Mouse (Mus musculus) layer of hippocampus, adult 9-10 months (tissue): ENCODE results near the gene Lonp1.
"Not testable (repeated sequence)": the region's sequence is repeated elsewhere in the genome, so short reads cannot be mapped to it uniquely, and the experiment has no call there.

Source experiments
- DNase-seq: peaks from one replicate; pipeline ENCODE4 v3.0.0; 2022; ENCODE audit warnings: low spot score

Lonp1 gene

DNA sequence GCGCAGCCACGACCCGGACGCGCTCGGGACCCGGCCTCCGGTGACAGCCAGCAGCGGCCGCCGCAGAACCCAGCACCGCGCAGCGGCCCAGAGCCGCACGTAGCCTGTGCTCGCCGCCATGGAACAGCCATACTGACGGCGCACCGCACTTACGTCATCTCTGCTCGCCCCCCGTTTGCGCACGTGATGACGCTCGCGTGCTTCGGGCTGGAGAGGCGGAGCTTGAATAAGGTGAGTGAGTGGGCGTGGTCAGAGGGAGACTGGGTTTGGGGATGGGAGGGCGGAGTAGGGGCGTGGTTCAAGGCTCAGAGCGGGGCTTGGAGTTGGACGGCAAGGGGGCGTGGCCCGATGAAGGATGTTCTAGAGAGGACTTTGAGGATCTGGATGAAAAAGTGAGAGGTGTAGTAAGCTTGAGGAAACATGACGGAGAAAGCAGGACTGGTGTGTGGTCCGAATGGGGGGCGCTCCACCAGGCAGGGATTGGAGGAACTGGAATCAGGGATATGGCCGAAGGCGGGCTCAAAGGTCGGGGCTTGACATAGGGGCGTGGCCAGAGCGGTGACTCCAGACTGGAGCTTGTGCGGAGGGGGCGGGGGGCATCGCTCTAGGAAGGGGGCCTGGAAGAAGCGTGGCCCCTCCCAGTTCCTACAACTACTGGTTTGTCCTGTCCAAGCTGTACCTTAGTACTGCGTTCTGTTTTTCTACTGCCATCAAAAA lies at the start of gene Lonp1:
Lonp1 (minus strand) TSS at position 134 of the 717 bp plus-strand sequence.
- peak; percentile 93 for DNase-seq

DNA sequence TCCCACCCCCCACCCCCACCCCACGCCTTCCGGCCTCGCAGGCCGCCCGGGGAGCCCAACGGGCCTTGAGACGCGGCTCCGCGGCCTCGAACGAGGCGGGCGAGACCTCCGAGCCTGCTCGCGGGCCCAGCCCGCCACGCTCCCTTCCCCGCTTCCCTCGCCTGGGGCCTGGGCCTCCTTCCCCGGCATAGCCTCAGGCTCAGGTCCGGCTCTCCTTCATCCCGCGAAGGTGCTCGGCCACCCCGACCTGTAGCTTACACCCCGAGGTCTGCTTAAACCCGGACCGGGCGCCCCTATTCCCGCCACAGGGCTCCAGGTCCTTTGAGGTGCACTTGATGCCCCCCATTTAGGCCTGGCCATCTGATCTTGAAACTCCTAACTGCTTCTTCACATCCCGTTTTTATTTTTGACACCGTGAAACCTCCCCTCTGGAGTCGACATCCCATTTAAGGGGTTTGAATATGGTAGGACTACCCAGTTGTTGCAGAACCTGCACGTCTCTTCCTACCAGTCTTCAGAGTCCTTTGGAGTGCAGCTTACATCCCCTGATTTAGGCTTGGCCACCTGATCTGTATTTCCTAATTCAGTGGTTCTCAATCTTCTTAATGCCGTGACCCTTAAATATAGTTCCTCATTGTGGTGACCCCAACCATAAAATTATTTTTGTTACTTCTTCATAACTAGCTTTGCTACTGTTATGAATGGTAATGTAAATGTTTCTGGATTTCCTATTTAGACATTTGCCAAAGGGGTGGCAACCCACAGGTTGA lies 47.1 kb upstream of the Lonp1 start:
- no peak for DNase-seq

DNA sequence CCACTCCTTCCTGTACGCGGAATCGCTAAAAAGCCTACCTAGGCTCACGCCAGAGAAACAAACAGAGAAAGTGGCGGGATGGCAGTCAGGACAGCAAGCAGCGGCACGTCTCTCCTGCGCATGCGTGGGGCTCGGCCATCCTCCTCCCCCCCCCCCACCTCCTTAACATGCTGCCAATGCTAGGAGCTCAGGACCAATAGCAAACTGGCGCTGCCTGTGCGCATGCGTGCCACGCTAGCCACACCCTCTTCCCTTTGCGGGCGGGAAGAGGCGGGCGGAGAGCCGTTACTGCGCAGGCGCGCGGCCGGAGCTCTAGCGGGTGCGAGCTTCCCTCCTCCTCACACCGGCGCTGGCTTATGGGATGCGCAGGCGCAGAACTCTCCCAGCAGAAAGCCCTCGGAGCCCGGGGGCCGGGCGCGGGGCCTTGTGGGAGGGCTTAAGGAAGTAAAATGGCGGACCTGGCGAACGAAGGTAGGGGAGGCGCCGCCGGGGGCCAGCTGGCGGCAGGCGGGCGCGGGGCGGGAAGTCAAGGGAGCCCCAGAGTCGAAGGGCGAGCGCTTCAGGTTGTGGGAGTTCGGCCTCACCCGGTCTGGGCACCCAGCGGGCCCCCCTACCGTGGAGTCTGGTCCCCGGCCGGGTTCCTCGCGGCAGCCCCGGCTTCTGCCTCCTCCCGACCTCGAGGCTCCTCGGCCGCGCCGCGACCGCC lies 46.4 kb upstream of the Lonp1 start, which contains the start of gene Ranbp3:
Ranbp3 (plus strand) TSS at position 354 of the 706 bp plus-strand sequence.
- peak; percentile 87 for DNase-seq

DNA sequence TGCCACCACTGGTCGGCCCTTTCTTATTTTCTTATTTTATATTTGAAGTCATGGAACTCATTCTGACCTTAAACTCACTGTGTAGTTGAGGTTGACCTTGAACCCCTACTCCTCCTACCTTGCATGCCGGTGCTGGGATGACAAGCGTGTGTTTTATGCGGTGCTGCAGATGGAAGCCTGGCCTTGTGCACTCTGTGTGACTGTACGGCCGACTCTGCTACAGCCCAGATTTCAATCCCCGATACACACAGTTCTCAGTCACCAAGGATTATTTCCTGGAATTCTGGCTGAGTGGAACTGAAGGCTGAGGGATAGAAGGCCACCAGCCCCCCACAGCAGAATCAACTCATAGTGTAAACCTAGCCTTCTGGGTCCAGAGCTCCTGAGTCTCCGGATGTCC lies 43.1 kb upstream of the Lonp1 start:
- no peak for DNase-seq

DNA sequence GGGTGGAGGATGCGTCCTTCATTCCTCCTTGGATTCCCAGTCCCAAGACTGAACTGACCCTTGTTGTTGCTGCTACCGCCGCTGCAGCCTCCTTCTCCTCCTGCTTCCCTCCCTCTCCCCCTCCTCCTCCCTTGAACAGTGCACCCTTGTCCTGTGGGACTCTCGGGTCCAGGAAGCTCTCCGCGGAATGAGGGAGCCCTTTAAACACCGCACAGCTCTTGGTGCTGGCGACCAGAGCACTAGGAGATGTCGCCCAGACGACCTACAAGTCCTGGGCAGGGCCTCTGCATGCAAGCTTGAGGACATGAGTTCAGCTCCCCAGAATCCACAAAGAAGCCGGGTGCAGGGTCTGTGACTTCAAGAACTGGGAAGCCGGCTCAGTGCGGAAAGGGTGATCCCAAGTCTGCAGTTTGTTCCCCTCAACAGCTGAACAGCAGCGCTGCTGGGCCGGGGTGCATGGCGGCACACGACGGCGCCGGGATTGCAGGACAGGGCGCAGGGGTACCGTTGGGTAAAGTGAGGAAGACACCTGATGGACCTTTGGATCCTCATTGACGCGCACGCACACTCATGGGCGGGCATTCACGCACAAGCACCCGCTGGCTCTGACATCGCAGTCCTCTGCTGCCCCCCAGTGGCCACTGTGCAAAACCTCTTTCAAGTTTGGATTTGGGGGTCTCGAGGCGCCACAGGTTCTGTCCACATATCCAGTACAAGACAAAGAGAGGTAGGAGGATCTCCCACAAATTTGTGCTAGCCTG lies 41.9 kb upstream of the Lonp1 start:
- peak; percentile 42 for DNase-seq

DNA sequence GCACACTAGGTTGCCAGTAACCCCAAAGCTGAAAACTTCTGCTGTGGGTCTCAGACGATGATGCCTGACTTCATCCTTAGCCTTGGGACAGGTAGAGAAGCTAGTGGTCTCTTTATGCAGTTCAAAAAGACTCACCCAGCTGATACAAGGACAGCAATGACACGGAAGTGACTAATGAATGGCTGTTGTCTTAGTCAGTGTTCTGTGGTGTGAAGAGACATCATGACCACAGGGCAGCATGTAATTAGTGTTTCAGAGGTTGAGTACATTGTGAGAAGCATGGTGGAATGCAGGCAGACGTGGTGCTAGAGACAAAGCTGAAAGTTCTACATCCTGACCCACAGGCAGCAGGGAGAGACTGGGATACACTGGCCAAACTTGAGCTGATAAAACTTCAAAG lies 40.9 kb upstream of the Lonp1 start:
- DNase-seq: no peak

DNA sequence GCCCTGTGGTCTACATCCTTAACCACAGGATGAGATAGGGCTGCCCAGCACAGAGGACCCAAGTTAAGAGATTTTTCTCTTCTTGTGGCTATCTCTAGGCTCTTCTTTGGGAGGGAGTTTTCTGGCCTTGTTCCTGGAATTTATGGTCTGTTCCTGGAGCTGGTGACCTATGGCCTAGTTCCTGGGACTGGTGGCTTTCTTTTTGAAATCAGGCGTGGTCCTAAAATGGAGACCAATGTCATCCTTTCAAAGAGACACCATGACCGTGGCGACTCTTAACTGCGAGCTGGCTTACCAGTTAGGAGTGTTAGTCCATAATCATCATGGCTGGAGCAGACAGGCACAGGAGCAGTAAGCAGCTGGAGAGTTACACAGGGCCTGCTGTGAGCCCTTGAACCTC lies 39.7 kb upstream of the Lonp1 start:
- no peak for DNase-seq

DNA sequence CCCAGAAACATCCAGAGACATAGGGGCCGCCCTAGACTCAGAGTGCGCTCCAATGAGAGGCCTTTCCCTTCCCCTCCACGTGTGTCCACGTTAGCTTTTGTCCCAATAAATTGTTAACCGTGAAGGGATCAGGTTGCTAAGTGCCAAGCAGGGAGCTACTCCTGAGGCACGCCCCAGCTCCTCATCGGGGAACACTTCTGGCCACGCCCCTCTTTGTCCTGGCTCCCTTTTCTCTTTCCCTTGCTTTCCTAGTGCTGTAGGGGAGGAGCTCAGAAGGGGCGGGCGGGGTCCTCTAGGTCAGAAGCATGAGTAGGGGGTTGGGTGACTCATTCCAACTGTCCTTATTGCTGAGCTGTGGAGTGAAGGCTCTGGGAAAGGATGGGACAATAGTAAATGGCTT lies 37.6 kb upstream of the Lonp1 start:
- DNase-seq: no peak

DNA sequence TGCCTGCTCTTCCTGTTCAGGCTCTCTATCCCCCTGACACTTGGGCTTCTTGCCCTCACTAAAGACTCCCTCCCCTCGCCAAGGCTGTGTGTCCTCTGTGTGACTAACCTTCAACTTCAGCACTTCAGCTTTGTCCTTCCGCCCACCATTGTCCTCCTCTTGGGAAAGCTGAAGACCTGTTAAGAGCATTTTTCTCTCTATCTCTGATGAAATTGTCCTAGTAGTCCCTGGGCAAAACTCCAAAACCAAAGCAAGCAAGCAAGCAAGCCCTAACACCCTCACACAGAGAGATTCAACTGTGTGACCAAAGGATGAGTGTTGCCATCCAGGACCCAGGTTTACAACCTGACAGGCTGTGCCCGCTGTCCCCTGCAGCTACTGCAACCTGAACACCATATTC lies 37.0 kb upstream of the Lonp1 start:
- no peak for DNase-seq

DNA sequence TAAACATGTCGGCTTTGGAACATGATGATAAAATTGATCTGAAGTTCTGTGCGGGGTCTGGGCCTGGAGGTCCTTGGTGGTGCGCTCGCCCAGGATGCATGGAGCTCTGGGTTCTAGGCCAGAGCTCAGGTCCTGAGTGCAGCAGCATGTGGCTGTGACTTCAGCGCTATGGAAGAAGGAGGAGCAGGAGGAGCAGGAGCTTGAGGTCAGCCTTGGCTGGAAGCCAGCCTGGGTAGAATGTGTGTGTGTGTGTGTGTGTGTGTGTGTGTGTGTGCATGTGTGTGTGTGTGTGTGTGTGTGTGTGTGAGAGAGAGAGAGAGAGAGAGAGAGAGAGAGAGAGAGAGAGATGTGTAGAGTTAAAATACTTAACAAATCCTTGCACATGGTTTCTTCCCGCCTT lies 29.5 kb upstream of the Lonp1 start:
- DNase-seq: no peak

DNA sequence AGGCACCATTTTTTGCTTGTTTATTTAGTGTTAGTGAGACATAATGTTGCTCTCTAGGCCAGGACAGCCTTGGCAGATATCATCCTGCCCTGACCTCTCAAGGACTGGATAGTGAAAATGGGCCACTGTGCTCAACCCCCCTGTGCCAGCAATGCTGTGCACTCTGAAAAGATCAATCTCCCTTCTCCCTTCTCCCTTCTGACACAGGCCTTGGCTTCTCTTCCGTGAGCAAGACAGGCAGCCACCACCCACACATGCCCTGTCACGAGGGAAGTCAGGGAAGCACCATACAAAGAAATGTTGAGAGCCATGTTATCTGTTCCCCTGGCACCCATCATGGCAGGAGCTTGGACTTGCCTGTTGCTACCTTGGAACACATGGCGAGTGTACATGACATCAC lies 28.6 kb upstream of the Lonp1 start:
- DNase-seq: no peak

DNA sequence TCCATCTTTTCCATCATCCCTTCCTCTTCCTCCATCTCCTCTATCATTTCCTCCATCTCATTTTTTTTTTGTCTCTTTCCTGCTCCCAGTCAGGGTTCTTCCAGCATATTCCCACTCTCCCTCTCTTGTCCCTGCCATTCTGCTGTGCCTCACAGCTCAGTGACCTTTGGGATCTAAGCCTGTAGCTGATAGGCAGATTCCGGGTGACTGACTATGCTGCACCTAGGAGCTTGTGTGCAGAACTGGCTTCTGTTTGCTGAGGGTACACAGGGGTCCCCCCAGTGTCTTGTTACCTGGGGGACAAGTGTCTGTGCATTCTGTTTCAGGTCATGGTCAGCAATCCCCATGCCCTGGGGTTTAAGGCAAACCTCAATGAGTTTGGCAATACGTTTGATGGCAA lies 28.1 kb upstream of the Lonp1 start:
- DNase-seq: no peak

DNA sequence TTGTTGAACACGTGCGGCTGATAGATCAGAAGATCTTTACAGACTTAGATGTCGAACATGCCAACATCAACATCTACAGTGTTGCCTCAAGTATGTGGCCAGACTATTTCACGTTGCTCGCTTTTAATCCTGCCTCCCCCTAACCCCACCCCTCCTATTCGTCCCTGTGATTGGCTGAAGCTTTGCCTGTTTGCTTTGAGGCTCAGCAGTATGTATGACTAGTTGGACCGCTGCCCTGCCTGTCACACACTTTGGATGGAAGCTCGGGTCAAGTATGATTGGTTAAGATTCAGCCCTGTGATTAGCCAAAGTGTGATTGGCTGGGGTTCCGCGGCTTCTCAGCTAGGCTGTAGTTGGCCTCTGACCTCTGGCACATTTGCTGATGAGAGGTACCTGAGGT lies 25.1 kb upstream of the Lonp1 start:
- no peak for DNase-seq

DNA sequence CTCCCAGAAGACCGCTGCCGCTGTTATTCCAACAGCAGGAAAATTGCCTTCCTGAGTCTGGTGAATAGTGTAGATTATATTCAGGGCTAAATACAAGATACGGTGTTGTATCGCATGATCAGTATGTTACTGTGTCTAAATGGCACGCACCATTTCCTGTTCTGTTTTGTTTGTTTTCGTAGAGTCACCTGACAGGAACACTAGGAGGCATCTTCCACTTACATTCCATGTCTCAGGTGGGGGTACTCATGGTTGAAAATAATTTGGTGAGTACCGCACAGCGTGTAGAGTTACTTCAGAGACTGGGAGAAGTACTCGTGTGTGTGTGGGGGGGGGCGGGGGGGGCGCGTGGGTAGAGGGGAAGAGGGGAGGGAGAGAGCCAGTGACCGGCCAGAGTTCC lies 20.9 kb upstream of the Lonp1 start:
- no peak for DNase-seq

DNA sequence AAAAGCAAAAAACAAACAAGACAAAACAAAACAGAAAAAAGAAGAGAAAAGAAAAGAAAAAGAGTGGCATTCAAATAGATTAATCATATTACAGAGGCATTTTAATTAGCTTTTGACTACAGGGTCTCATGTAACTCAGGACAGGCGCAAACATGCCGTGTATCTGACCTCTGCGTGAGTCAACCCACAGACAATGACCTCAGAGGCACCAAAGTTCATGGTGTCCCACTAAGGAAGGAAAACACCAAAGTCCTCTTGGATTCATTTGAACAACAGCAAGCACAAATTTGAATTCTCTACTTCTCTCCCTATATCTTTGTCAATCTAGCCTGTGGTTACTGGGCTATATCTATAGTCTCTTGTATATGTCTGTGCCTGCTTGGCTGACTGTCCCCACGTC lies 16.6 kb upstream of the Lonp1 start:
- DNase-seq: no peak

DNA sequence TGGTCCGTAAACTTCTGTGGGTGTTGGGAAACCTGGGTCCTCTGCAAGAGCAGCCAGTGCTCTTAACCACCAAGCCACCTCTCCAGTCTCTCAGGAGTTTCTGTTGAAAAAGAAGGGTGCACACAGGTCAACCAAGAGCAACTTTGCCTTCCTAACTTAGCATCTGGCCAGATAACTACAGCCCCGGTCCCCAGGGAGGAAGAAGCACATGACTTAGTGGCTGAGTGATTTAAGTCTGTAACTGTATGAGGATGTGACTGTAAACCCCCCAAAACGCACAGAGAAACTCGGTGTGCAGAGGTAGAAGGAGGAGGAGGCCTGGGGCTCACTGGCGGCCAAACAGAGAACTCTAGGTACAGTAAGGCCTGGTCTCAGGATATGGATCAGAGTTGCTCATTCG lies 7.3 kb upstream of the Lonp1 start:
- DNase-seq: no peak

DNA sequence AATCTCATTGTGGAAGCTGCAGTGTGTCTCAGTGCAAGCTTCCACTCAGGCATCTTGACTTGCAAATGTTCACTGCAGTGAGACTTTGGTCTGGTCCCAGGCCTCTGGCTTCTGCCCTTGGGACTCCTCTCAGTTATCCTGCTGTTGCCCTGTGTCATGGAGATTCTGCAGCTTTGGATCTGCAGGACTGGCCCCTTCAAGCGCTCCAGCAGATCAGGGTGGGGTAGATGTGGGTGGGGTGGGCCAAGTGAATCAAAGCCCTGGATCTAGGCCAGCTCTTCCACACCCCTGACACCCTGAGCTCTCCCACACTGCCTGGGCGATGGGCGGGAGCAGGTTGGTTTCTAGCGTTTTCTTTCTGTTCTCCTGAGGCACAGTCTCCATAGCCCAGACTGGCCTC lies 5.1 kb upstream of the Lonp1 start:
- DNase-seq: no peak

DNA sequence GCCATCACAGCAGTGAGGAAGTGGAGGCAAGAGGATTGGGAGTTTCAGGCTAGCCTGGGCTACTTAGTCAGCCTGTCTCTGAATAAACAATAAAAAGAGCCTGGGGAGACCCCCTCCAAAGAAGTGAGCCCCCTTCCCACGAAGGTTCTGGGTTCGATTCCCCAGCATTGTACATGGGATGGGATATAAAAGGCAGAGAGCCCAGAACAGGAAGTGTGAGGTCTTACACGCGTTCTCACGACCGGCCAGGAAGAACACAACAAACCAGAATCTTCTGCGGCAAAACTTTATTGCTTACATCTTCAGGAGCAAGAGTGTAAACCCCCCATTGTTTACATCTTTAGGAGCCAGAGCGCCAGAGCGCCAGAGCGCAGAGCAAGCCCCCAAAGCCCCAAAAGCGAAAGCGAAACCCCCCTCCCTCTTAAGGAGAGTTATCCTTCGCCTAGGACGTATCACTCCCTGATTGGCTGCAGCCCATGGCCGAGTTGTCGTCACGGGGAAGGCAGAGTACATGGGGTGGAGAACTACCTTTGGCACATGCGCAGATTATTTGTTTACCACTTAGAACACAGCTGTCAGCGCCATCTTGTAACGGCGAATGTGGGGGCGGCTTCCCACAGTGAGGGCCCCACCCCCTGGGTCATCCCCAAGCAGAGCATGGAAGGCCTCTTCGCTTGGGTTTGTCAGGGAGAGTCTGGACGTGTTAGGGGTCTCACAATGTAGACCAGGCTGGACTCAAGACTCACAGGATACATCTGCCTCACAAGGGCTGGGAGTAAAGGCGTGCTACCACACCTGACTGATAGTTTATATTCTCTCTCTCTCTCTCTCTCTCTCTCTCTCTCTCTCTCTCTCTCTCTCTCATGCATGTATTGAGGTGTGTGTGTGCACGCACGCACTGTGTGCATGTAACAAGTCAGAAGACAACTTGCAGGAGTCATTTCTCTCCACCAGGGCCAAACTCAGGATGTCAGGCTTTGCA lies 3.4 kb upstream of the Lonp1 start:
- not testable (repeated sequence) for DNase-seq

DNA sequence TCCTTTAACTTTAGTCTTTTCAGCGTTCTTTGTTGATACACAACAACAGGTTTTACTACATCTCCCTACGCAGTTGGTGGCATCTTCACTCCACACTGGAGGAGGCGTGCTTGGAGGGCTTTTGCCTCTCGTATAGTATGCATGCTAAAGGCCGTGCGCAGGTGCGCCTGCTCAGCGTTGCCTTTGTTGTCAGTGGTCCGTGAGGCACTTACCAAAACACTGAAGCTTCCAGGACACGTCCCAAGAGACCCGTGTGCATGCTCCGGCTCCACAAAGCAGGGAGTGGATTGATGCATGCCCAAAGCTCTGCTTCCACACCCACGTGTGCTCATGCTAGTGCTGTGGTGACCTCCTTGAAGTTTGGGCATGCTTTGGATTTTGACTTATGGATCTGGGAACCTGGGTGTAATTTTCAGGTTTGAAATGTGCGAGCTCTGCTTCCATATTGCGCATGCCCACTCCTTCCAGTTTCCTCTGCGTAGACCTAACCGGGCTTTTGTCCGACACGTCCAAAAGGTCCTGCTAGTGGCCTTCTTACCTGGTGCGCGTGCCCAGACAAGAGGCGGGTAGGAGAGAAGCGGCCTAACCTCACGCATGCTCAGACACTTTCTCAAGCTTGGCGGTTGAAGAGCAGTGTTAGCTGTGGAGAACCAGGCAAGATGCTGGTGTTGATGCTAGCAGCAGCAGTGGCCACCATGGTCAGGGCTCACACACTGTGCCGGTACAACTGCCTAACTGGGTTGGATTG lies 1.0 kb upstream of the Lonp1 start, which contains the start of gene Catsperd:
Catsperd (plus strand) TSS at position 614 of the 748 bp plus-strand sequence.
- DNase-seq: no peak

DNA sequence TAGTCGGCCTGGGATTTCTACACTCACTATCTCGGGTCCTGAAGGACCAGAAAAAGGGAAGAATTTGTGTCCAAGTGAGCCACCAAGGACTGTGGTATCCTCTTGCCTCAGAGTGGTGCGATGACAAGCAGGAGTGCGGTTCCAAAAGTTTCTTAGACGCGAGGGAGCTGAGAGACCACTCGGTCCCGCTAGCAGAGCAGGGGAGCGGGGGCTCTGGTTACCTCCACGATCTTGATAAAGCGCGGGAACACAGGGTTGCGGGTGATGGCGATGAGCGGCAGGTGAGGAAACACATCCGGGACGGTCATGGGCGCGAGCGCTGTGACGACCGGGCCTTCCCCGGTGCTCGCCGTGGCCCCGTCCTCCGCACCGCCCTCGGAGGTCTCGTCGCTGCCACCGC lies 427 bp downstream of the Lonp1 start:
- DNase-seq: no peak
